Mouse (Mus musculus) neural tube, embryonic 14.5 days (tissue): ENCODE measurements at regions not wholly inside any gene's neighbourhood (a gene's known extent, or its start where the extent isn't known, plus 50 kb on each side); places are given as distances from the start of the nearest gene placed in this dataset.

Source experiments
- ATAC-seq: fragments of 200-750 bp; cut with Nextera tagmentation; 2 replicates; pipeline ENCODE4 v1.8.0; 2017; ENCODE audit warnings: low read depth, mild to moderate bottlenecking, moderate TSS enrichment, moderate library complexity
- H3K27ac ChIP-seq: fragments of 300-500 bp; sonication (generic); 2 replicates; pipeline ENCODE4 v1.5.1; 2014; ENCODE audit warnings: low read depth, mild to moderate bottlenecking, control low read depth, low read length, moderate library complexity, mixed read lengths
- H3K27me3 ChIP-seq: fragments of 300-500 bp; sonication (generic); 2 replicates; pipeline ENCODE4 v1.6.1; 2014; ENCODE audit warnings: low read length; ENCODE audit not compliant: control insufficient read depth, insufficient read depth
- H3K36me3 ChIP-seq: fragments of 300-500 bp; sonication (generic); 2 replicates; pipeline ENCODE4 v1.6.1; 2014; ENCODE audit warnings: low read length, mixed read lengths; ENCODE audit not compliant: control insufficient read depth, insufficient read depth
- H3K4me1 ChIP-seq: fragments of 300-500 bp; sonication (generic); 2 replicates; pipeline ENCODE4 v1.6.1; 2014; ENCODE audit warnings: low read length; ENCODE audit not compliant: control insufficient read depth, insufficient read depth
- H3K4me2 ChIP-seq: fragments of 300-500 bp; sonication (generic); 2 replicates; pipeline ENCODE4 v1.6.1; 2014; ENCODE audit warnings: mild to moderate bottlenecking, low read depth, low read length, control low read depth
- H3K4me3 ChIP-seq: fragments of 300-500 bp; sonication (generic); 2 replicates; pipeline ENCODE4 v1.5.1; 2014; ENCODE audit warnings: low read depth, low read length, control low read depth, mixed read lengths
- H3K9ac ChIP-seq: fragments of 300-500 bp; sonication (generic); replicated peaks from 2 replicates; pipeline ENCODE4 v1.6.1; 2014; ENCODE audit warnings: low read depth, mild to moderate bottlenecking, control low read depth, low read length, mixed read lengths
- H3K9me3 ChIP-seq: fragments of 300-500 bp; sonication (generic); 2 replicates; pipeline ENCODE4 v1.6.1; 2016; ENCODE audit warnings: low read length; ENCODE audit not compliant: control insufficient read depth
- WGBS: fragments of 180-500 bp; shearing (Covaris S2); extraction: QIAGEN DNeasy Blood & Tissue Kit; methylation state at CpG from one replicate; pipeline ENCODE4 v1.1.7; 2014; 5-methylcytosine and 5-hydroxymethylcytosine counted together

- peak overlapping the region; percentile 35; the same call in 1 of the 2 replicates for H3K9ac ChIP-seq
- no peaks in the 10 kb centered on the region for H3K27me3 ChIP-seq
- no peaks in the 10 kb centered on the region for H3K36me3 ChIP-seq
- H3K4me2 ChIP-seq = no peak overlapping the region
- peak overlapping the region; percentile 77 for H3K27ac ChIP-seq
- 2% methylated on average over 5 of the region's 5 CpGs for WGBS
- peak; percentile 32; the same call in 1 of the 2 replicates for ATAC-seq
- no peaks in the 10 kb centered on the region for H3K9me3 ChIP-seq
- H3K4me3 ChIP-seq = no peak overlapping the region
- H3K4me1 ChIP-seq = peaks cover 19% of the 10 kb centered on the region
Measured at GRCm38 (mm10) chr13:28781660-28782059, 171.9 kb downstream of the Sox4 start.

- Histone ChIP-seq H3K27me3 (no peaks in the 10 kb centered on the region), H3K4me1 (peaks cover 22% of the 10 kb centered on the region), H3K9ac (no peak overlapping the region), H3K9me3 (no peaks in the 10 kb centered on the region), H3K27ac (no peak overlapping the region), H3K36me3 (no peaks in the 10 kb centered on the region), H3K4me3 (no peak overlapping the region), H3K4me2 (no peak overlapping the region)
- WGBS = 51% methylated on average over 5 of the region's 5 CpGs
- ATAC-seq = no peak
Measured at GRCm38 (mm10) chr13:28780462-28780861, 173.1 kb downstream of the Sox4 start.

- Histone ChIP-seq H3K36me3 (no peaks in the 10 kb centered on the region), H3K27me3 (no peaks in the 10 kb centered on the region), H3K9me3 (no peaks in the 10 kb centered on the region), H3K4me1 (peaks cover 22% of the 10 kb centered on the region), H3K27ac (peak overlapping the region; percentile 75), H3K4me2 (0 out of 2 replicates have a peak overlapping the region, but pooled peaks have one; percentile 11), H3K4me3 (no peak overlapping the region), H3K9ac (peak overlapping the region; percentile 32; the same call in 1 of the 2 replicates)
- ATAC-seq = no peak
- WGBS = 30% methylated on average over 7 of the region's 7 CpGs
Measured at GRCm38 (mm10) chr13:28775142-28775815, 178.2 kb downstream of the Sox4 start.

GRCm38 (mm10) chr13:28774649-28775048, 178.9 kb downstream of the Sox4 start:
- no peaks in the 10 kb centered on the region for H3K36me3 ChIP-seq
- peak overlapping the region; percentile 75 for H3K27ac ChIP-seq
- 34% methylated on average over 7 of the region's 7 CpGs for WGBS
- peak; percentile 64; the same call in 1 of the 2 replicates for ATAC-seq
- peaks cover 20% of the 10 kb centered on the region for H3K4me1 ChIP-seq
- no peaks in the 10 kb centered on the region for H3K9me3 ChIP-seq
- no peaks in the 10 kb centered on the region for H3K27me3 ChIP-seq
- no peak overlapping the region for H3K4me2 ChIP-seq
- peak overlapping the region; percentile 32; the same call in 1 of the 2 replicates for H3K9ac ChIP-seq
- H3K4me3 ChIP-seq = no peak overlapping the region

GRCm38 (mm10) chr13:28773466-28773865, 180.0 kb downstream of the Sox4 start:
- Histone ChIP-seq H3K27ac (no peak overlapping the region), H3K9me3 (no peaks in the 10 kb centered on the region), H3K27me3 (no peaks in the 10 kb centered on the region), H3K4me3 (no peak overlapping the region), H3K4me1 (peaks cover 28% of the 10 kb centered on the region), H3K36me3 (no peaks in the 10 kb centered on the region), H3K9ac (no peak overlapping the region), H3K4me2 (no peak overlapping the region)
- 94% methylated on average over 2 of the region's 2 CpGs for WGBS
- ATAC-seq = no peak

- 35% methylated on average over 13 of the region's 13 CpGs for WGBS
- Histone ChIP-seq H3K4me1 (peaks cover 30% of the 10 kb centered on the region), H3K27me3 (no peaks in the 10 kb centered on the region), H3K4me3 (no peak overlapping the region), H3K9me3 (no peaks in the 10 kb centered on the region), H3K9ac (no peak overlapping the region), H3K36me3 (no peaks in the 10 kb centered on the region), H3K27ac (peak overlapping the region; percentile 44), H3K4me2 (no peak overlapping the region)
- ATAC-seq = no peak
Measured at GRCm38 (mm10) chr13:28770531-28770930, 183.0 kb downstream of the Sox4 start.

- no peak overlapping the region for H3K4me2 ChIP-seq
- no peak overlapping the region for H3K9ac ChIP-seq
- no peaks in the 10 kb centered on the region for H3K27me3 ChIP-seq
- peaks cover 25% of the 10 kb centered on the region for H3K4me1 ChIP-seq
- no peaks in the 10 kb centered on the region for H3K36me3 ChIP-seq
- no peak for ATAC-seq
- H3K9me3 ChIP-seq = no peaks in the 10 kb centered on the region
- H3K27ac ChIP-seq = no peak overlapping the region
- 75% methylated on average over 4 of the region's 4 CpGs for WGBS
- no peak overlapping the region for H3K4me3 ChIP-seq
Measured at GRCm38 (mm10) chr13:28770018-28770417, 183.5 kb downstream of the Sox4 start.

- no peak overlapping the region for H3K4me3 ChIP-seq
- peak; percentile 68 for ATAC-seq
- H3K4me2 ChIP-seq = peak overlapping the region; percentile 16; the same call in 1 of the 2 replicates
Measured at GRCm38 (mm10) chr13:28768717-28769426, 184.6 kb downstream of the Sox4 start.

GRCm38 (mm10) chr13:28762555-28762954, 191.0 kb downstream of the Sox4 start:
- Histone ChIP-seq H3K9me3 (no peaks in the 10 kb centered on the region), H3K4me2 (no peak overlapping the region), H3K27ac (no peak overlapping the region), H3K4me3 (no peak overlapping the region), H3K36me3 (no peaks in the 10 kb centered on the region), H3K27me3 (no peaks in the 10 kb centered on the region), H3K9ac (no peak overlapping the region), H3K4me1 (peaks cover 14% of the 10 kb centered on the region)
- WGBS = 93% methylated on average over 2 of the region's 2 CpGs
- no peak for ATAC-seq

More at GRCm38 (mm10) chr13:28768717-28769426, 184.6 kb downstream of the Sox4 start:
- H3K27ac ChIP-seq = peak overlapping the region; percentile 74
- H3K36me3 ChIP-seq = no peaks in the 10 kb centered on the region
- WGBS = 25% methylated on average over 14 of the region's 14 CpGs
- peaks cover 16% of the 10 kb centered on the region for H3K4me1 ChIP-seq
- no peaks in the 10 kb centered on the region for H3K9me3 ChIP-seq
- H3K27me3 ChIP-seq = no peaks in the 10 kb centered on the region
- H3K9ac ChIP-seq = no peak overlapping the region; the same call in 1 of the 2 replicates
